Mouse (Mus musculus): ENCODE data around the gene C9.

GRCm38 (mm10) chr15:6438685-6439084 is 6.4 kb upstream of the C9 start:
- no peak for TF ChIP-seq CTCF (IDR thresholded peaks at IDR 0.05; ENCODE audit: insufficient read depth, low read length)
- no peak for TF ChIP-seq POLR2A (IDR thresholded peaks at IDR 0.05; ENCODE audit: borderline replicate concordance, extremely low read depth, low read depth, low read length)
